Mouse (Mus musculus): ENCODE measurements around the gene Polr2j.

GRCm38 (mm10) chr5:136083669-136084107 lies 32.7 kb upstream of the Polr2j start, which contains the start of gene Rasa4:
- TF ChIP-seq GATA1 (IDR thresholded peaks at IDR 0.05; ENCODE audit: low read length), result no peak
- TF ChIP-seq TAL1 (IDR thresholded peaks at IDR 0.05; ENCODE audit: low read length), result no peak
